Mouse (Mus musculus): ENCODE measurements at regions not wholly inside any gene's neighbourhood (a gene's known extent, or its start where the extent isn't known, plus 50 kb on each side); places are given as distances from the start of the nearest gene placed in this dataset.

DNA sequence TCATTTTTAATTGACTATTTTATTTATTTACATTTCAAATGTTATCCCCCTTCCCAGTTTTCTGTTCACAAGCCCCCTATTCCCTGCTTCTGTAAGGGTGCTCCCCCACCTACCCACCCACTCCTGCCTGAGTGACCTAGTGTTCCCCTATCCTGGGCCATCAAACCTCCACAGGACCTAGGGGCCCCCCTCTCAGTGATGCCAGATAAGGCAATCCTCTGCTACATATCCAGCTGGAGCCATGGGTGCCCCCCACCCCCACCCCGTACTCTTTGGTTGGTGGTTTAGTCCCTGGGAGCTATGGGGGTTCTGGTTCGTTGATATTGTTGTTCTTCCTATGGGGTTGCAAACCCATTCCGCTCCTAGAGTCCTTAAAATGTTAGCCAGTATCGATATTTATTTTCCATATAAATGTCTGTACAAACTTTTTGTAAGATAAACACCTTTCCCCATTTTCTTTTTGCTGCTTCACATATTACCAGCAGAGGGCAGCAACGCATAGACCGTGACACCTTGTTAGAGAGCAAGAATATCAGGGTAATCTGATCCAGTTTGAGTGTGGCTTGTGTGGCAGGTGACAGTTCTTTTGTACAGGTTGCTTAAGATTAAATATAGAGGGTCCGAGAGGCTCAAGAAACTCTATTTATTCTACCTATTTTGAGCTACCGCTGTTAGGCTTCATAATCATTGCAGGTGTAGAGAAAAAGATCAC is 177.2 kb upstream of the Scn7a start:
- in situ Hi-C loops (cut with MboI, MseI), result loop anchor here (10.0 to 25.0 kb wide), 2 partner anchors 1383 to 1675 kb away; no protein-coding TSS in a partner anchor

DNA sequence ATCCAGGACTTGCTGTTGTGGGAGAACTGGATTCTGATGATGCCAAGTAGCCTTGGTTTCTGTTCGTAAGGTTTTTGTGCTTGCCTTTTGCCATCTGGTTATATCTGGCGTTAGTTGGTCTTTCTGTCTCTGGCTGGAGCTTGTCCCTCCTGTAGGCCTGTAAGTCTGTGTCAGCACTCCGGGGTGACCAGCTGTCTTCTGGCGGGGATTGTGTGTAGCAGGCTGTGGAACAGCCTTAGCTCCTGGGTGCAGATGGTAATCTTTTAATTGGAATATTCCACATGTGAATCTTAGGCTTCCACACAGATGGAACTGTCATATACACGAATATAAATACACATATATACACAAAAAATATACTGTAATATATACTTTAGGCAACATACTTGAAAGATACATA is 156.5 kb upstream of the Scn7a start:
- in situ Hi-C loops (cut with MboI, MseI), result no loop called here

DNA sequence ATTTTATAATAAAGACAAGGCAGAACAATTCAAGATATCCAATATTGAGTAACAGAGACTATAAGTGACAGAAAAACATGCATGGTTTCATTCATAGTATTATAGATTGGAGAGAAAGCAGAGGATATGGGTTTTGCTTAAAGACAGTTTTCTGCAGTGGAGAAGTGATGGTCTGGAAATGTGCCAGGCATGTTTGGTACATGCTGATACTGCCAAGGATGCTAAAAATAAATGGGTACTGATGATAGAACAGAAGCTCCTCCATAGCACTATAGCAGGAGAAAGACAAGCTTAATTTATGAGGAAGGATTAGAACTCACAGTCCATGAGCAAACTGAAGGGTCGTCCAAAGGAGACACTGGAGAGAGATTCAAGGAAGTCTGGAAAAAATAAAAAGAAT is 113.3 kb upstream of the Scn7a start:
- in situ Hi-C loops (cut with MboI, MseI), result no loop called here

DNA sequence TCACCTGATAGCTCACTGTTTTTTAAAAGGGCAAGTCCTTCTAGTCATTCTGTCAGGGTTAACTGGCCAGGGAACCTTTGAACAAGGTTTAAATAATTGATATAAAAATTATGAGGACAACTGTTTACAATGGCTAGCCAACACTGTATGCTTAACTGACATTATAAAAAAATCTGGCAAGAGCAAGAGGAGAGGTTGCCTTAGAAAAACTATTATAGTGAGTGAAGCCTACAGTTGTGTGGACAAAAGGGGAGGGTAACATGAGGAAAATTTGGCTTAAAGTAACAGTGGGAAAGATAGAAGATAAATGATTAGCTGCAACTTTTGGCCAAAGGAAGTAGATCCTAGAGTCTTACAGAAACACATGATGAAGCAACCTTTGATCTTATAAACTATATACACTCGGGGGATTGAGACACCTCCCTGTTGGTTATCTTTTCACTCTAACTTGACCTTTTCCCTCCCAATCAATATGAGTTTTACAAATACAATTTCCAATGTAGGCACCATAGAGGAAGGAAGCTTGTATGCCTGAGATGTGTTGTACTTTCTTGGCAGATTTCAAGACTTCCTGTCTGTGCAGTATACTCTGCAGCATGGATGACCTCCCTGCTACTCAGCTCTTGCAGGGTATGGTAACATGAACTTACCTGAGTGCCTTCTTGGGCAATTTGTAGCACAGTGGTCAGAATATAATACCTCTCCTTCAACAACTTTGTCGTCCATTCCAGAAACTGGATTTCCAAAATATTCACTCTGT is 82.9 kb upstream of the Scn7a start:
- in situ Hi-C loops (cut with MboI, MseI), result no loop called here

Measured in T-helper 1 cell (primary cell).